Mouse (Mus musculus) embryonic facial prominence, embryonic 11.5 days (tissue): ENCODE data around the gene Foxc1. TPM values are rescaled to one million over a fixed set of nuclear protein-coding genes. Genes with fewer than 3 reads are reported as not detected.
A peak's percentile ranks its signal among the peaks of the same experiment; 100 is the strongest.

Experiments
- ATAC-seq: fragments of 200-750 bp; cut with Nextera tagmentation; replicated peaks from 2 replicates; pipeline ENCODE4 v1.8.0; 2017; ENCODE audit warnings: low read depth; ENCODE audit not compliant: insufficient number of reproducible peaks, low FRiP score, low TSS enrichment
- DNase-seq: peaks from one replicate; pipeline ENCODE4 v3.0.0-alpha.2; 2015; ENCODE audit warnings: low spot score
- H3K27ac ChIP-seq: fragments of 300-500 bp; sonication (generic); replicated peaks from 2 replicates; pipeline ENCODE4 v1.5.1; 2014; ENCODE audit warnings: mild to moderate bottlenecking, low read depth, low read length, control low read depth
- H3K27me3 ChIP-seq: fragments of 300-500 bp; sonication (generic); 2 replicates; pipeline ENCODE4 v1.6.1; 2014; ENCODE audit warnings: mild to moderate bottlenecking, low read length, moderate library complexity, mixed read lengths; ENCODE audit not compliant: control insufficient read depth, insufficient read depth
- H3K36me3 ChIP-seq: fragments of 300-500 bp; sonication (generic); replicated peaks from 2 replicates; pipeline ENCODE4 v1.6.1; 2014; ENCODE audit warnings: low read depth, mild to moderate bottlenecking, low read length, moderate library complexity, mixed read lengths; ENCODE audit not compliant: control insufficient read depth, insufficient read depth
- H3K4me1 ChIP-seq: fragments of 300-500 bp; sonication (generic); 2 replicates; pipeline ENCODE4 v1.6.1; 2014; ENCODE audit warnings: low read length, mixed read lengths; ENCODE audit not compliant: control insufficient read depth, insufficient read depth
- H3K4me2 ChIP-seq: fragments of 300-500 bp; sonication (generic); 2 replicates; pipeline ENCODE4 v1.6.1; 2014; ENCODE audit warnings: low read depth, mild to moderate bottlenecking, control low read depth, low read length, moderate library complexity
- H3K4me3 ChIP-seq: fragments of 300-500 bp; sonication (generic); 2 replicates; pipeline ENCODE4 v1.5.1; 2014; ENCODE audit warnings: low read depth, low read length, control low read depth
- H3K9ac ChIP-seq: fragments of 300-500 bp; sonication (generic); replicated peaks from 2 replicates; pipeline ENCODE4 v1.6.1; 2014; ENCODE audit warnings: mild to moderate bottlenecking, control low read depth, low read length
- H3K9me3 ChIP-seq: fragments of 300-500 bp; sonication (generic); replicated peaks from 2 replicates; pipeline ENCODE4 v1.6.1; 2016; ENCODE audit warnings: mild to moderate bottlenecking, low read length, inconsistent platforms, mixed read lengths; ENCODE audit not compliant: control insufficient read depth
- WGBS: fragments of 180-500 bp; shearing (Covaris S2); extraction: QIAGEN DNeasy Blood & Tissue Kit; methylation state at CpG from one replicate; pipeline ENCODE4 v1.1.7; 2014; 5-methylcytosine and 5-hydroxymethylcytosine counted together
- polyA plus RNA-seq: library from polyadenylated mRNA; unstranded; fragments of >200 nt; fragmentation: Nextera tagmentation; extraction: Ambion mirVana; gene quantifications from 2 replicates; pipeline ENCODE4 v1.2.1, GENCODE M21; 2014

Foxc1 gene
- polyA plus RNA-seq, 1 experiment from 2014 or later, result 10.6 TPM

DNA sequence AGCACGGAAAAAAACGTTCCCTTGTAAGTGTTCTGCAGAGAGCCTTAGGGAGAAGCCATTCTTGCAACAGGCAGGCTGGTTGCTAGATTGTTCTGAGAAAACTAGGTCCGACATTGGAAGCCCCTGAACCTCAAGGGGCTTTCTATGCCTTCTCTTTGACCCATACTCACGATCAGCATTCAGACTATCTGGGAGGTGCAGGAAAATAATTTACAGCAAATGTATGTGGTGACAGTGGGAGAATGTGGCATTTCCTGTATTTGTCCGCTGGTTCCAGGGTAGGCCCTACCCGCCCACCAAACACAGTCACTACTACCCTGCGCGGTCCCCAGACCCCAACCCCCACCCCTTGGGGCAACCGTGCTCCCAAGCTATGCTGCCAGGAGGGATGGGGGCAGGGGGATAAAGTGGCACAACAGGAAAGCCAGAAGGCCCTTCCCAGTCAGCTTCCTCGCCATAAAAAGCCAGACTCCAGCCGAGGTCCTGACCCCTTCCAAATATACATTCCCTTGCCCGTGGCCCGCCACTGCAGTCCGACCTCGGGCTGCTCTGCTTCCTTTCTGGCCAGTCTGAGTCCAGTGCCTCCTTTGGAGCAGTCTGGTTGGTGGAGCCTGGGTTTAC, 9.1 kb downstream of the Foxc1 start:
- ATAC-seq (no peak), DNase-seq (peak; percentile 41)
- Histone ChIP-seq H3K27ac (peak overlapping the region; percentile 49; the same call in 1 of the 2 replicates), H3K9ac (peak overlapping the region; percentile 26), H3K4me2 (no peak overlapping the region), H3K36me3 (no peaks in the 10 kb centered on the region), H3K9me3 (no peaks in the 10 kb centered on the region), H3K4me1 (peaks cover 9% of the 10 kb centered on the region), H3K27me3 (peaks cover 21% of the 10 kb centered on the region), H3K4me3 (no peak overlapping the region)
- WGBS, result 8% methylated on average over 15 of the region's 15 CpGs

- H3K27ac ChIP-seq, result no peak overlapping the region
- no peaks in the 10 kb centered on the region for H3K9me3 ChIP-seq
- peak; percentile 70 for DNase-seq
- no peak overlapping the region for H3K9ac ChIP-seq
- no peak overlapping the region for H3K4me3 ChIP-seq
- whole genome bisulfite sequencing, result 39% methylated on average over 7 of the region's 7 CpGs
- no peaks in the 10 kb centered on the region for H3K36me3 ChIP-seq
- peaks cover 18% of the 10 kb centered on the region for H3K27me3 ChIP-seq
- ATAC-seq, result no peak; the same call in 1 of the 2 replicates
- H3K4me2 ChIP-seq, result no peak overlapping the region
- peaks cover 11% of the 10 kb centered on the region for H3K4me1 ChIP-seq
Measured at GRCm38 (mm10) chr13:31818337-31818736, 11.9 kb downstream of the Foxc1 start.

DNA sequence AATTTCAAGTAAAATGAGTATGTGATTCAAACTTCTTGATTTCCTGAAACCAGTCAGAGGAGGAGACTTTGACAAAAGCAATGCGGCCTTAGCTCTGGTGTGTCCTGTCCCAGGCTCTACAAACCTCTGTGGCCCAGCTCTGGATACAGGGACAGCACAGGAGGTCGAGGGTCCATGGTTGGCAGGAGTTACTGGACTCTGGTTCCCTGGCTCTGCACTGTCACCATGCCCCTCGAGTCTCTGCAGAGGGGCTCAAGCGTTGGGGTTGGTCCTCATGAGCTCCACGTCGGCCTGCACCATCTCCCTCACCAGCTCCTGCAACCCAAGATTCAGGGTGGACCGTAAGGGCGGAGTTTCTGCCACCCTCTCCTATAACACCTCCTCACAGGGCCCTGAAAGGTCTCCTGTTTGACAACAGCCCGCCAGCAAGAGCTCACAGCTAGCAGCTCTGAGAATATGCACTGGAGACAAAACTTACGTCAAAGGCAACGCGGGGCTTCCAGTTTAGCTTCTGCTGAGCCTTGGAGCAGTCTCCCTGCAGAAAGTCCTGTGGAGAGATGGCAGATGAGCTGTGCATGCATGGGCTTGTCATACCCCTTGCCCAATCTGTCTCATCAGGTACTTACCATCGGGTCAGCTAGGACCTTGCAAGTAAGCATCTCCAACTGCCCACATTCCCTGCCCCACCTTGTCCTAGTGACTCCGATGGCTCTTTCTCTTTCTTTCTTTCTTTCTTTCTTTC, 13.4 kb downstream of the Foxc1 start:
- 34% methylated on average over 14 of the region's 14 CpGs for WGBS
- Histone ChIP-seq H3K9ac (no peak overlapping the region), H3K36me3 (no peaks in the 10 kb centered on the region), H3K27me3 (peaks cover 8% of the 10 kb centered on the region; the same call in 1 of the 2 replicates), H3K4me2 (no peak overlapping the region), H3K4me1 (peaks cover 11% of the 10 kb centered on the region), H3K9me3 (no peaks in the 10 kb centered on the region), H3K27ac (no peak overlapping the region), H3K4me3 (no peak overlapping the region)
- no peak for DNase-seq
- ATAC-seq, result no peak

- ATAC-seq (peak; percentile 77; the same call in 1 of the 2 replicates), DNase-seq (peak; percentile 67)
- Histone ChIP-seq H3K36me3 (no peaks in the 10 kb centered on the region), H3K9me3 (no peaks in the 10 kb centered on the region), H3K4me2 (peak overlapping the region; percentile 45), H3K9ac (peak overlapping the region; percentile 37), H3K4me3 (peak overlapping the region; percentile 21; the same call in 1 of the 2 replicates), H3K4me1 (peaks cover 9% of the 10 kb centered on the region), H3K27ac (no peak overlapping the region), H3K27me3 (peaks cover 8% of the 10 kb centered on the region; the same call in 1 of the 2 replicates)
- 2% methylated on average over 16 of the region's 16 CpGs for WGBS
Measured at GRCm38 (mm10) chr13:31820587-31821017, 14.2 kb downstream of the Foxc1 start.

GRCm38 (mm10) chr13:31821050-31821449, 14.6 kb downstream of the Foxc1 start:
- Histone ChIP-seq H3K4me3 (peak overlapping the region; percentile 21; the same call in 1 of the 2 replicates), H3K36me3 (no peaks in the 10 kb centered on the region), H3K4me1 (peaks cover 9% of the 10 kb centered on the region)

GRCm38 (mm10) chr13:31823316-31823715, 16.9 kb downstream of the Foxc1 start:
- Histone ChIP-seq H3K4me2 (no peak overlapping the region), H3K9ac (no peak overlapping the region), H3K36me3 (no peaks in the 10 kb centered on the region), H3K4me3 (no peak overlapping the region), H3K27me3 (peaks cover 3% of the 10 kb centered on the region; the same call in 1 of the 2 replicates), H3K4me1 (peaks cover 5% of the 10 kb centered on the region), H3K9me3 (no peaks in the 10 kb centered on the region), H3K27ac (no peak overlapping the region)
- DNase-seq (no peak), ATAC-seq (no peak)
- WGBS, result 11% methylated on average over 5 of the region's 5 CpGs

More at GRCm38 (mm10) chr13:31821050-31821449, 14.6 kb downstream of the Foxc1 start:
- DNase-seq, result peak; percentile 32
- Histone ChIP-seq H3K27ac (no peak overlapping the region), H3K4me2 (peak overlapping the region; percentile 45), H3K9me3 (no peaks in the 10 kb centered on the region), H3K9ac (peak overlapping the region; percentile 37), H3K27me3 (peaks cover 8% of the 10 kb centered on the region; the same call in 1 of the 2 replicates)
- no peak for ATAC-seq
- 15% methylated on average over 6 of the region's 6 CpGs for WGBS

- ATAC-seq (no peak), DNase-seq (no peak)
- no peak overlapping the region for H3K27ac ChIP-seq
- WGBS, result 90% methylated on average over 1 of the region's 1 CpGs
- no peaks in the 10 kb centered on the region for H3K9me3 ChIP-seq
- no peak overlapping the region for H3K9ac ChIP-seq
- H3K36me3 ChIP-seq, result no peaks in the 10 kb centered on the region
- H3K4me3 ChIP-seq, result no peak overlapping the region
- H3K27me3 ChIP-seq, result no peaks in the 10 kb centered on the region
- H3K4me2 ChIP-seq, result no peak overlapping the region
- peaks cover 2% of the 10 kb centered on the region; the same call in 1 of the 2 replicates for H3K4me1 ChIP-seq
Measured at GRCm38 (mm10) chr13:31825180-31825579, 18.7 kb downstream of the Foxc1 start.

DNA sequence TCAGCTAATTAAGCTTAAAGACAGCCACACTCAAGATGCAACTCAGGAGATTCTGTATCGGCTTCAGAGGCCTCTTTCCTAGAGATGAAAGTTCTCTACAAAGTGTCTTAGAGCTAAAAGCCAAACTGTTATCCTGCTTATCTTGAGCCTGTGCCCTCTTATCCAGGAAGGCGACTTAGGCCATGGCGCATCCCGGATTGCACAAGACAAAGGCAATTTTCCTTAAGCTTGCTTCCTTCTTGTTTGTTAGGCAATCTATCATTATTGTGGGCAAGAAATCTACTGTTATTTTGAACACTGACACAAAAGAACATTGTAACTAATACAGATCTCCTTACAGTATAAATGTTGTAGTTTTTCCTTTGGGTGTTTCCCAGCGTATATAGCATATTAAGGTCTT, 20.7 kb downstream of the Foxc1 start:
- no peak overlapping the region for H3K4me2 ChIP-seq
- no peak overlapping the region for H3K9ac ChIP-seq
- no peaks in the 10 kb centered on the region for H3K27me3 ChIP-seq
- H3K27ac ChIP-seq, result no peak overlapping the region
- 76% methylated on average over 5 of the region's 5 CpGs for WGBS
- ATAC-seq (no peak), DNase-seq (no peak)
- no peaks in the 10 kb centered on the region for H3K9me3 ChIP-seq
- H3K4me1 ChIP-seq, result no peaks in the 10 kb centered on the region; the same call in 1 of the 2 replicates
- no peak overlapping the region for H3K4me3 ChIP-seq
- no peaks in the 10 kb centered on the region for H3K36me3 ChIP-seq
